Mouse (Mus musculus) embryonic fibroblast, embryonic 13.5 days (primary cell): ENCODE measurements around the gene Cnot4.

Experiments
- CTCF ChIP-seq: IDR thresholded peaks from 2 replicates; pipeline ENCODE4 v1.5.1; 2011; ENCODE audit warnings: mild to moderate bottlenecking, control low read depth, low read length, moderate library complexity, borderline replicate concordance; ENCODE audit not compliant: insufficient read depth
- POLR2A ChIP-seq: IDR thresholded peaks from 2 replicates; pipeline ENCODE4 v1.6.1; 2011; ENCODE audit warnings: low read depth, mild to moderate bottlenecking, control low read depth, low read length, moderate library complexity

DNA sequence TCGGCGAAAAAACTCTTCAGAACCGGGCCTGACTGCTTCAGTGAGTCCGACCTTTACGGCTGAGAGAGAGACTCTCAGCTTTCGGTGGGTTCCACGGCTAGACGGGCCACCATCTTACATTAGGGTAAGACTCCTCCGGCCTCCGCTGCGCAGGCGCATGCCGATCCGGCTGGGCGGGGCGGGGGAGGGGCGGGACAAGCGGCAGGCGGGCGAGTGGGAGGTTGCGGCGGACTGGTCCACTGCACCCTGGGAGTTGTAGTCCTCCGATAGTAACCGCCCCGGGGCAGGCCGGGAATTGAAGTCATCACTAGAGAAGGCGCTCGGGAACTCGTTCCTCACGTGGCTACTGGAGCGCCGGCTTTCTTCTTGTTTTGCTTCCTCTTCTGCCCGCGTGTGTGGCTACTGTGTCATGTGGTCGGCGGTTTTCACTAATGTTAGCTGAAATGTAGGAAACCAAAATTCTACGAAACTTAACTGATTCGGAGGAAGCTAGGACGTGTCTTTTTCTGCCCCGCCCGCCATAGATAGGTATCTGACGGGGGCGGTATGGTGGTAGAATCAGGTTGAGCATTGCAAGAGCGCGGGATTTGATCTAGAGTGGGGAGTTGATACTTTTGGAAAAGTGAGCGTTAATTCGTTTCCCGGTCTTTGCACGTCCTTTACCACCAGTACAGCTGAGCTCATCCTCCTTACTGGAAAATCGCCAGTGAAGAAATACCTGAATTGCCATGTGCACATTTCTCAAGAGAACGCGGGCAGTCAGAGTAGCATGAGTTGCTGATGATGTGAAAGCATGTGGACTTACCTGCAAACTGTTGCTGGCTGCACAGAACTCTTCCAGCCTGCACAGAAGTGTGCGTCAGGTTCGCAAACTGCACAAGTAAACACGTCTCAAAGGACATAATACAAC lies at the start of gene Cnot4:
- no peak for TF ChIP-seq CTCF
- TF ChIP-seq POLR2A, result peak; percentile 95
